Mouse (Mus musculus) megakaryocyte-erythroid progenitor cell, adult 5-6 weeks (primary cell): ENCODE results near the gene Arhgef19. TPM values are rescaled to one million over a fixed set of nuclear protein-coding genes. Genes with fewer than 3 reads are reported as not detected.

ENCODE experiments used
- ATAC-seq: replicated peaks from 2 replicates; pipeline ENCODE4 v1.8.0; 2016; ENCODE audit warnings: mild to moderate bottlenecking, inconsistent platforms; ENCODE audit not compliant: severe bottlenecking, poor library complexity, low FRiP score, low TSS enrichment
- total RNA-seq, 2 experiments: library from RNA; stranded (forward) in 1 of 2; stranded (reverse) in 1 of 2; fragments of 200-1000, 215-1000 nt in 1 of 2; fragments of >200 nt in 1 of 2; fragmentation: Nextera tagmentation in 1 of 2; gene quantifications; 2 replicates each; pipeline ENCODE4 v1.2.3; 2014 to 2017

Gene Arhgef19
- not detected in 2 replicates for total RNA-seq (2014; fragmentation: Nextera tagmentation)
- total RNA-seq (2017), result not detected in 2 replicates

GRCm38 (mm10) chr4:141239388-141240125 lies at the start of gene Arhgef19:
Gene Arhgef19 (plus strand): TSS chr4:141239499.
- peak; percentile 94 for ATAC-seq

- no peak for ATAC-seq
Observed at GRCm38 (mm10) chr4:141191294-141191693, 48.0 kb upstream of the Arhgef19 start.

DNA sequence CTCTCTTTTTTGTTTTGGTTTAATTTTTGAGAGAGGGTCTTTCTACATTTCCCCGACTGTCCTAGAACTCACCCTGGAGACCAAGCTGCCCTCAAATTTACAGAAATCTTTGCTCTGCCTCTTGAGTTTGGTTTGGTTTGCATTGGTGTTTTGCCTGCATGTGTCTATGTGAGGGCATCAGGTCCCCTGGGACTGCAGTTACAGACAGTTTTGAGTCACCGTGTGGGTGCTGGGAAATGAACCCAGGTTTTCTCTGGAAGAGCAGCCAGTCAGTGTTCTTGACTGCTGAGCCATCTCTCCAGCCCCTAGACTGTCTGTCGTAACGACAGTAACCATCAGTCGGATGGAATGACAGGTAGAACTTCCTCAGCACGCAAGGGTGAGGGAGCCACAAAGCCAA lies 44.7 kb upstream of the Arhgef19 start:
- no peak for ATAC-seq

GRCm38 (mm10) chr4:141196981-141197685 lies 42.2 kb upstream of the Arhgef19 start:
- ATAC-seq, result peak; percentile 45; the same call in 1 of the 2 replicates

GRCm38 (mm10) chr4:141197686-141198035 lies 41.6 kb upstream of the Arhgef19 start:
- ATAC-seq, result no peak

DNA sequence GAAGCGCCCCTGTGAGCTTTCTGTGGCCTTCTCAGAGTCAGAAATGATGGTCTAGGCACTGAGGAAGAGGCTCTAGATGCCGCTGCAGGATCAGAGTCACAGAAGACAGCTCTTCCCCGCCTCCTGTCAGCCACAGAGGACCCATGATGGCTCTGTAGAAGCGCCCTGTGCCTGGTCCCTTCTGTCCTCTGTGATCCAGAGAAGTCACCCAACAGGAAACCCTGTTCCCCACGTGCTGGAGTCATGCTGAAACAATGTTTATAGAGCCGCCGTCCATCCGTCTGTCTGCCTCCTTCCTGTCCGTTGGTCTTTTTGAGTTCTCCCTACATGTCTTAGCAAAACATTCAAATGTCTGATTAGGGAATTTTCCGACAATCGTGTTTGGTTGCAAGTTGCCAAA lies 38.4 kb upstream of the Arhgef19 start:
- ATAC-seq, result no peak

- no peak for ATAC-seq
Observed at GRCm38 (mm10) chr4:141202192-141202591, 37.1 kb upstream of the Arhgef19 start.

DNA sequence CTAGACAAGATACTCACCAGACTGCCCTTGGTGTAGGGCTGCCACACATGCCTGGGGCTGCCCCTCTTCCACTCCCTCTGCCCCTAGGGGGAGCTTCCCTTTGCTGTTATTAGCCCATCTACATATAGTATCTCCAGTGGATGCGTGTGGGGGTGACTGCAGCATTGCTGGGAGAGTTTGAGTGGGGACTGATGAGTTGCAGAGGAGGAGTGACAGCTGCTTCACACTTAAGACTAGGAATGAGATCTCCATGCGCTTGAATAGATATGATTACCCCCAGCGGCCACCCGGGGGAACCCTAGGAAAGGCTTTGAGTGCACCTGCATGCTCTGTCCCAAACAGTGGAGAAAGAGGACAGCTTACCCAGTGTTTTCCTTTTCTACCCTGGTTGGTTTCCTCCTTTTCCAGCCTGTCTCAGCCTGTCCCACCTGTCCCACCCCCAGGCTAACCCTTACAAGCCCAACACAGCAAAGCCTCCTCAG lies 34.7 kb upstream of the Arhgef19 start:
- peak; percentile 60 for ATAC-seq

- no peak for ATAC-seq
Observed at GRCm38 (mm10) chr4:141207081-141207480, 32.2 kb upstream of the Arhgef19 start.

DNA sequence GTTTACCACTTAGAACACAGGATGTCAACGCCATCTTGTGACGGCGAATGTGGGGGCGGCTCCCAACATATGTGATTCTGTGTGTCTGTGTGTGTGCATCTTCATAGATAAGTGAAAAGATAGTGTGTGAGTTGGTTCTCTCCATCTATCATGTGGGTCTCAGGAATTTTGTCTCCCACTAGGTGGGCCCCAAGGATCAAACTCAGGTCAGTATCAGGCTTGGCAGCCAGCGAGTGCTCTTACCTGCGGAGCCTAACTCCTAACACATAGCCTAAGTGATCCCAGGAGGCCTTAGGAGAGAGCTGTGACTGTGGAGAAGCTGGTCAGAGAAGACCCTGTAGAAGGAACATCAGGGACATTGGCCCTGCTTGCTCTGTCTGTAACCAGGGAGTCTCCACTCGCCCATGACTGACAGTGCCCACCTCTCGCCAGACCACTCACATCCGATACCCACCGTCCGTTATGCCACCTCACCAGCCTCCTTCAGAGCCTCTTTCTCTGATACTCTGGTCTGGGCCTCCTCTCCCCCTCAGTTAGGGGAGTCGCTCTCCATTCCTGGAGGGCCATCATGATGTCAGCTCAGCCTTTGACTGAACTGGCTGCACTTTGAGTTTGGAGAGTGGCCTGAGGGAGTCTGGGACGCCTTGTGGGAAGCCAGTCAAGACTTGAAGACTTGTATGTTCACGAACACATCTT lies 28.6 kb upstream of the Arhgef19 start:
- ATAC-seq, result peak; percentile 39

- ATAC-seq, result no peak
Observed at GRCm38 (mm10) chr4:141211646-141212045, 27.7 kb upstream of the Arhgef19 start.

DNA sequence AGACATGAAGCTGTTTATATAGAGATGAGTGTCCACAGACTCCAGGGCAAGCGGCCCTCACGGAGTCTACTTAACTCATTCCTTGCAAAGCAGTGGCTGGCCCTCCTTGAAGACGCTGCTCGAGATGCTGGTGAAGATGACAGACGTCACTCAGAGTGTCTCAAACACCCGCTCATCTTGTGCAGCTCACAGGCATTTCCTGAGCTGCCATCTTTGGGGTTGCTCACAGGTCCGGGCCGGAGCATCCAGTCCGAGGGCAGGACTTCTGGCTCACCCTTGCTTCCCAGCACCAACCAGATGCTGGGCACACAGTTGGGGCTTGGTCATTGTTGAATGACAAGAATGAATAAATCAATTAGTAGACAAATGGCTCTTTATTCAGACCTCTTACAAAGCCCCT lies 26.4 kb upstream of the Arhgef19 start:
- ATAC-seq, result no peak

DNA sequence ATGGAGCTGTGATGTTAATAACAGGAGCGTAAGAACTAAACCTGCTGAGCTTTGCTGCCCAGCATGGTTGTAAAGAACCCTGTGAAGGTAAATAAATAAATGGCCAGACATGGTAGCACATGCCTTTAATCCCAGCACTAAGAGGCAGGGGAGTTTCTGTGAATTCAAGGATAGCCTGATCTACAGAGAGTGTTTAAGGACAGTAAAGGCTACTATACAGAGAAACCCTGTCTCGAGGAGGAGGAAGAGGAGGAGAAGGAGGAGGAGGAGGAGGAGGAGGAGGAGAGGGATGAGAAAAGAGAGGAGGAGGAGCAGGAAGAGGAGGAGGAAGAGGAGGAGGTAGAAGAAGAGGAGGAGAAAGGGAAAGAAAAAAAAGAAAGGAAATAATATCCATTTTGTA lies 26.0 kb upstream of the Arhgef19 start:
- no peak for ATAC-seq

- ATAC-seq, result peak; percentile 87
Observed at GRCm38 (mm10) chr4:141213770-141214336, 25.4 kb upstream of the Arhgef19 start, which contains the start of gene Rsg1. Gene Rsg1 (plus strand): TSS chr4:141213956.

- ATAC-seq, result peak; percentile 85
Observed at GRCm38 (mm10) chr4:141214337-141214851, 24.9 kb upstream of the Arhgef19 start.

DNA sequence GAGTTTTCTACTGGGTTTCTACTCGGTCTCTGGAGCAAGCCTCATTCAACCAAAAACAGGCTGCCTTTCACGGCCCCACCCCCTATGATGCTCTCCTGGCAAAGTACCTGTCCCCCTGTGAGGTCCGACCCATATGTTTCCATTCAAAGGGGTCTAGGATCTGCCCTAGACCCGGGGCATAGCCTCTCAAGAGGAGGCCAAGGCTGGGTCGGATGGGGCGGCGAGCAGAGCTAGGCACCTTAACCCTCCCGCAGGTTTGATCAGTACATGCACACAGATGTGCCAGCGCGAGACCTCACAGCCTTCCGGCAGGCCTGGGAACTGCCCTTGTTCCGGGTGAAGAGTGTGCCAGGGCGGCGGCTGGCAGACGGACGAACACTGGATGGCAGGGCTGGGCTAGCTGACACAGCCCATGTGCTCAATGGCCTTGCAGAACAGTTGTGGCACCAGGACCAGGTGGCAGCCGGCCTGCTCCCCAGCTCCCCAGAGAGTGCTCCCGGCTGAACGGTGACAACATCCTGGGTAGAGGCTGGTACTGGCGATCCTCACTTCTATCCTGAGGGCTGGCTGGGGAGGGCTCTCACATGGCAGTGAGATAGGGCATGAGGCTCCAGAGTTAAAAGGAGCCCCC lies 19.6 kb upstream of the Arhgef19 start:
- peak; percentile 37; the same call in 1 of the 2 replicates for ATAC-seq

- ATAC-seq, result no peak
Observed at GRCm38 (mm10) chr4:141221848-141222247, 17.5 kb upstream of the Arhgef19 start.

GRCm38 (mm10) chr4:141222752-141223151 lies 16.5 kb upstream of the Arhgef19 start:
- no peak for ATAC-seq

DNA sequence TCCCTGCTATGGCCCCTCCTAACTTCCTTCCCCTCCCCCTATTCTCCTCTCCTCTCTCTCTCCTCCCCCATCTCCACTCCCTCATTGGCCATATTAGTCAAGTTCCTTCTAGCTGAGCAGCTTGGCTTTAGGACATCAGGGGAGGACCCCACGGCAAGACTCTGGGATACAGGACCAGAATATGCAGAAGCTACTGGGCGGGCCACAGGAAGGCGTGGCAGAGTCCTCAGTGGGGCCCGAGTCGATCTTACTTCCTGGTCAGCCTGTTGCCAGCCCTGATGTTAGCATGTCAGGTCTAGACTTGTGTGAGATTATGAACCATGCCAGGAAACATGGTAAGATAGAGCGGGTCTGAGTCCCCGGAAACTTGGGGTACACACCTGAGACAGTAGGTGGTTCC lies 10.6 kb upstream of the Arhgef19 start:
- no peak for ATAC-seq
